Mouse (Mus musculus): ENCODE results near the gene Hic1. TPM values are rescaled to one million over a fixed set of nuclear protein-coding genes. Genes with fewer than 3 reads are reported as not detected.

Gene Hic1
- polyA plus RNA-seq, 1 experiment from 2014 or later: 0.92 TPM

GRCm38 (mm10) chr11:75160954-75161353 lies 8.4 kb downstream of the Hic1 start:
- no peak overlapping the region for H3K9ac ChIP-seq (replicated peaks; ENCODE audit: low read length)
- no peaks in the 10 kb centered on the region for H3K4me1 ChIP-seq (ENCODE audit: control insufficient read depth, insufficient read depth, low read length)
- ATAC-seq (ENCODE audit: low FRiP score, low TSS enrichment) (no peak), DNase-seq (no peak)
- no peaks in the 10 kb centered on the region for H3K9me3 ChIP-seq (ENCODE audit: control insufficient read depth, low read length)
- no peak overlapping the region for H3K27ac ChIP-seq (replicated peaks; ENCODE audit: low read depth, low read length)
- 88% methylated on average over 7 of the region's 7 CpGs for WGBS
- peaks cover 31% of the 10 kb centered on the region for H3K27me3 ChIP-seq (ENCODE audit: control insufficient read depth, insufficient read depth, low read length)
- H3K4me2 ChIP-seq (ENCODE audit: low read length): no peak overlapping the region
- H3K4me3 ChIP-seq (replicated peaks; ENCODE audit: low read depth, low read length): no peak overlapping the region
- peaks cover 56% of the 10 kb centered on the region for H3K36me3 ChIP-seq (ENCODE audit: control insufficient read depth, insufficient read depth, low read length)

GRCm38 (mm10) chr11:75159564-75159963 lies 9.8 kb downstream of the Hic1 start:
- H3K27ac ChIP-seq (replicated peaks; ENCODE audit: low read depth, low read length): no peak overlapping the region
- no peak overlapping the region for H3K9ac ChIP-seq (replicated peaks; ENCODE audit: low read length)
- ATAC-seq (ENCODE audit: low FRiP score, low TSS enrichment) (no peak), DNase-seq (no peak)
- peaks cover 56% of the 10 kb centered on the region for H3K36me3 ChIP-seq (ENCODE audit: control insufficient read depth, insufficient read depth, low read length)
- WGBS: 58% methylated on average over 2 of the region's 2 CpGs
- H3K9me3 ChIP-seq (ENCODE audit: control insufficient read depth, low read length): no peaks in the 10 kb centered on the region
- H3K4me3 ChIP-seq (replicated peaks; ENCODE audit: low read depth, low read length): no peak overlapping the region
- no peaks in the 10 kb centered on the region for H3K4me1 ChIP-seq (ENCODE audit: control insufficient read depth, insufficient read depth, low read length)
- H3K4me2 ChIP-seq (ENCODE audit: low read length): no peak overlapping the region
- peaks cover 17% of the 10 kb centered on the region for H3K27me3 ChIP-seq (ENCODE audit: control insufficient read depth, insufficient read depth, low read length)

GRCm38 (mm10) chr11:75158432-75158831 lies 10.9 kb downstream of the Hic1 start:
- Histone ChIP-seq H3K4me1 (ENCODE audit: control insufficient read depth, insufficient read depth, low read length) (no peaks in the 10 kb centered on the region), H3K4me2 (ENCODE audit: low read length) (no peak overlapping the region), H3K36me3 (ENCODE audit: control insufficient read depth, insufficient read depth, low read length) (peaks cover 51% of the 10 kb centered on the region), H3K4me3 (replicated peaks; ENCODE audit: low read depth, low read length) (no peak overlapping the region), H3K9ac (replicated peaks; ENCODE audit: low read length) (no peak overlapping the region), H3K9me3 (ENCODE audit: control insufficient read depth, low read length) (no peaks in the 10 kb centered on the region), H3K27me3 (ENCODE audit: control insufficient read depth, insufficient read depth, low read length) (peaks cover 6% of the 10 kb centered on the region; the same call in 1 of the 2 replicates), H3K27ac (replicated peaks; ENCODE audit: low read depth, low read length) (no peak overlapping the region)
- DNase-seq: no peak
- WGBS: 95% methylated on average over 14 of the region's 14 CpGs
- ATAC-seq (ENCODE audit: low FRiP score, low TSS enrichment): no peak

DNA sequence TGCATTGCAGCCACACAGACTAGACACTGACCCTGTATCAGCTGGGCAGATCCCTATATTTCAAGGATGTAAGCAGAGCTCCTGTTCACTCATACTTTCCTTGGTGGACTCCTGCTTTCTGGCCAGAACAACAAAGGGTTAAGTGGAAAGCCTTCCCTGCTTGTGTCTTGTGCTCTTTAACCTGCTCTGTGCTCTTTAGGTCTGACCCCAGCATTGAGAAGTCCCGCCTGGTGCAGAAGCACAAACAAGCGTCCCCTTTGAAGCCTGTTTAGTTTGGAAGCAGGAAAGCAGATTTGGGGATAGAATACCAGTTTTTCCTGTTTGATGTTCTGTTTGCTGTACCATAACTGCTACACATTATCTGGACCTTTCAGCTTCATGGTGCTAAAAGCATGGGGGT lies 11.4 kb downstream of the Hic1 start:
- Histone ChIP-seq H3K36me3 (ENCODE audit: control insufficient read depth, insufficient read depth, low read length) (peaks cover 50% of the 10 kb centered on the region), H3K9ac (replicated peaks; ENCODE audit: low read length) (no peak overlapping the region), H3K9me3 (ENCODE audit: control insufficient read depth, low read length) (no peaks in the 10 kb centered on the region), H3K4me1 (ENCODE audit: control insufficient read depth, insufficient read depth, low read length) (no peaks in the 10 kb centered on the region), H3K4me3 (replicated peaks; ENCODE audit: low read depth, low read length) (no peak overlapping the region), H3K27me3 (ENCODE audit: control insufficient read depth, insufficient read depth, low read length) (peaks cover under 1% of the 10 kb centered on the region; the same call in 1 of the 2 replicates), H3K27ac (replicated peaks; ENCODE audit: low read depth, low read length) (no peak overlapping the region), H3K4me2 (ENCODE audit: low read length) (no peak overlapping the region)
- no peak for ATAC-seq (ENCODE audit: low FRiP score, low TSS enrichment)
- no peak for DNase-seq
- WGBS: 52% methylated on average over 2 of the region's 2 CpGs

- Histone ChIP-seq H3K4me2 (ENCODE audit: low read length) (no peak overlapping the region), H3K9ac (replicated peaks; ENCODE audit: low read length) (no peak overlapping the region), H3K9me3 (ENCODE audit: control insufficient read depth, low read length) (no peaks in the 10 kb centered on the region), H3K4me1 (ENCODE audit: control insufficient read depth, insufficient read depth, low read length) (no peaks in the 10 kb centered on the region), H3K27ac (replicated peaks; ENCODE audit: low read depth, low read length) (no peak overlapping the region), H3K4me3 (replicated peaks; ENCODE audit: low read depth, low read length) (no peak overlapping the region), H3K36me3 (ENCODE audit: control insufficient read depth, insufficient read depth, low read length) (peaks cover 43% of the 10 kb centered on the region), H3K27me3 (ENCODE audit: control insufficient read depth, insufficient read depth, low read length) (no peaks in the 10 kb centered on the region)
- WGBS: 67% methylated on average over 4 of the region's 4 CpGs
- no peak for DNase-seq
- ATAC-seq (ENCODE audit: low FRiP score, low TSS enrichment): no peak
Measured at GRCm38 (mm10) chr11:75157037-75157436, 12.3 kb downstream of the Hic1 start.

DNA sequence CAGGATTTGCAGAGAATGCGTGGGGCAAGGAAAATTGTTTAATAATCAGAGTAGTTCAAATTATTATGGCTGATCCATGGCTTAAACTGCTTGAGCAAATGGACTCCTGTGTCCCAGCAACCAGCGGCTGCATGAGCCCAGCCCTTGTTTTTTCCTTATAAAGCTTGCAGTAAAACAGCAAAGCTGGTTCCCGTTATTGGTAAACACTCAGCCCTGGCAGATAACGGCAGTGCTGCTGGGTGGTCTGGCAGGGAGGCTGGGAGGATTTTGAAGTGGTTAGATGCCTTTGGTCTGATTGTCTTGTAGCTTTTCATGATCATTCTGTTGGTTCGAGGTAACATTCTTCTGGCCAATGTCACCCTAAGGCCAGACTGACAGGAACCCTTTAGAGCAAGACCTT lies 12.9 kb downstream of the Hic1 start:
- Histone ChIP-seq H3K4me3 (replicated peaks; ENCODE audit: low read depth, low read length) (no peak overlapping the region), H3K9me3 (ENCODE audit: control insufficient read depth, low read length) (no peaks in the 10 kb centered on the region), H3K36me3 (ENCODE audit: control insufficient read depth, insufficient read depth, low read length) (peaks cover 39% of the 10 kb centered on the region), H3K9ac (replicated peaks; ENCODE audit: low read length) (no peak overlapping the region), H3K27me3 (ENCODE audit: control insufficient read depth, insufficient read depth, low read length) (no peaks in the 10 kb centered on the region), H3K4me2 (ENCODE audit: low read length) (no peak overlapping the region), H3K4me1 (ENCODE audit: control insufficient read depth, insufficient read depth, low read length) (no peaks in the 10 kb centered on the region), H3K27ac (replicated peaks; ENCODE audit: low read depth, low read length) (no peak overlapping the region)
- 85% methylated on average over 5 of the region's 5 CpGs for WGBS
- DNase-seq (no peak), ATAC-seq (ENCODE audit: low FRiP score, low TSS enrichment) (no peak)

DNA sequence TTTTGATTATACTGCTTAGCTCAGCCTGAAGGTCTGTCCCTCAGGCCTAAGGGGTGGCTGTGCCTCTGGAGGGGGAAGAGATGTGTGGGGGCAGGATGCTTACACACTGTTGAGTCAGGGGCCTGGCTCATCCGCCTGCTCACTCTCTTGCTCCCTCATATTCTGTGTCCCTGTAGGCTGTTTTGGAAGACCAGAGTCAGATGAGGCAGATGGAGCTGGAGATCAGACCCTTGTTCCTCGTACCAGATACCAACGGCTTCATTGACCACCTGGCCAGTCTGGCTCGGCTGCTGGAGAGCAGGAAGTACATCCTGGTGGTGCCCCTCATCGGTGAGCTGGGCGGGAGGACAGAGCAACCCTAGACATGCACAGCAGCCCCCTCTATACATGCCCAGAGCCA lies 13.3 kb downstream of the Hic1 start:
- no peak for DNase-seq
- H3K4me1 ChIP-seq (ENCODE audit: control insufficient read depth, insufficient read depth, low read length): no peaks in the 10 kb centered on the region
- no peak overlapping the region for H3K27ac ChIP-seq (replicated peaks; ENCODE audit: low read depth, low read length)
- H3K4me3 ChIP-seq (replicated peaks; ENCODE audit: low read depth, low read length): no peak overlapping the region
- WGBS: 79% methylated on average over 6 of the region's 6 CpGs
- no peak overlapping the region for H3K9ac ChIP-seq (replicated peaks; ENCODE audit: low read length)
- no peaks in the 10 kb centered on the region for H3K27me3 ChIP-seq (ENCODE audit: control insufficient read depth, insufficient read depth, low read length)
- H3K9me3 ChIP-seq (ENCODE audit: control insufficient read depth, low read length): no peaks in the 10 kb centered on the region
- H3K36me3 ChIP-seq (ENCODE audit: control insufficient read depth, insufficient read depth, low read length): peaks cover 34% of the 10 kb centered on the region
- H3K4me2 ChIP-seq (ENCODE audit: low read length): no peak overlapping the region
- ATAC-seq (ENCODE audit: low FRiP score, low TSS enrichment): no peak

- WGBS: 85% methylated on average over 6 of the region's 6 CpGs
- H3K36me3 ChIP-seq (ENCODE audit: control insufficient read depth, insufficient read depth, low read length): peaks cover 22% of the 10 kb centered on the region
- H3K9me3 ChIP-seq (ENCODE audit: control insufficient read depth, low read length): no peaks in the 10 kb centered on the region
- H3K27me3 ChIP-seq (ENCODE audit: control insufficient read depth, insufficient read depth, low read length): no peaks in the 10 kb centered on the region
- no peak overlapping the region for H3K4me3 ChIP-seq (replicated peaks; ENCODE audit: low read depth, low read length)
- no peak overlapping the region for H3K27ac ChIP-seq (replicated peaks; ENCODE audit: low read depth, low read length)
- H3K9ac ChIP-seq (replicated peaks; ENCODE audit: low read length): no peak overlapping the region
- DNase-seq (no peak), ATAC-seq (ENCODE audit: low FRiP score, low TSS enrichment) (no peak)
- no peak overlapping the region for H3K4me2 ChIP-seq (ENCODE audit: low read length)
- no peaks in the 10 kb centered on the region for H3K4me1 ChIP-seq (ENCODE audit: control insufficient read depth, insufficient read depth, low read length)
Measured at GRCm38 (mm10) chr11:75154053-75154585, 15.2 kb downstream of the Hic1 start.
